Mouse (Mus musculus) frontal cortex, adult (tissue): ENCODE results near the gene Apol7b.

Experiments used
- ATAC-seq: cut with Nextera tagmentation; 2 replicates; pipeline ENCODE4 v1.9.2; 2017; ENCODE audit warnings: mild to moderate bottlenecking, moderate library complexity, mixed read lengths; ENCODE audit not compliant: low TSS enrichment

The Apol7b gene

GRCm38 (mm10) chr15:77384340-77385030 lies 62.8 kb downstream of the Apol7b start:
- no peak for ATAC-seq

DNA sequence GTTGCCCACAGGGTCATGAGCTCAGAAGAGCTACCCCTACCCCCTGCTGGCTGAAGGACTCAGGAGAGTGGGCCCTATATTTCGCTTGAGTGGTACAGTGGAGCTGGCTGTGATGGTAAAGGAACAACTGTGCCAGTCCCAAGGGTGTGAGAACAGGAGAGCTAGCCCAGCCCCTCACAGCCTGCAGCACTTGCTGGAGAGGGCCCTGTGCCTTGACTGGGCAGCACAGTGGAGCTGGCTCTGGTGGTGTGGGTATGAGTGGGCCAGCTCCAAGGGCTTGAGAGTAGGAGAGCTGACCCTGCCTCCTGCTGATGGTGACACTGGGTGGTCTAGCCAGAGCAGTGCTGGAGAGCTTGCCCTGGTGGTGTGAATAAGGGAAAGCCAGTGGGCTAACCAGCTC lies 64.4 kb downstream of the Apol7b start:
- no peak for ATAC-seq

GRCm38 (mm10) chr15:77382271-77382850 lies 64.9 kb downstream of the Apol7b start:
- no peak for ATAC-seq

GRCm38 (mm10) chr15:77381481-77381880 lies 65.8 kb downstream of the Apol7b start:
- no peak for ATAC-seq

DNA sequence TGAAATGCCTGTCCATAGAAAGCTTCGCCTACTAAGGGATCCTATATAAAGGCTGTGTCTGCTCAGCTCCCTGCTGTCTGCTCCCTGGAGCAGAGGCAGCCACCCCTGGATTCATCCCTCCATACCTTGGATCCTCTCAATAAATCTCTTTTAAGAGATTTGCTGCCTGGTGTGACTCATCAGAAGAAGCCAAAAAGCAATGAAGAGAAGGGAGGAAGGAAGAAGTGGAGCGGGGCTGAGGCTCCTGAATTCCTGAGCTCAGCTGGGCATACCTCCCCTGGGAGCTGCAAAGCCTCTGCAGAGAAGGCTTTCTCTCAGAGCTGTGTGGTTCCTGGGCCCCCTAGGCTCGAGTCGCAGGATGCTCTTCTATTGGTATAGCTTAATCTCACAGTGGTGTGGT lies 67.4 kb downstream of the Apol7b start:
- ATAC-seq = no peak; the same call in 1 of the 2 replicates

DNA sequence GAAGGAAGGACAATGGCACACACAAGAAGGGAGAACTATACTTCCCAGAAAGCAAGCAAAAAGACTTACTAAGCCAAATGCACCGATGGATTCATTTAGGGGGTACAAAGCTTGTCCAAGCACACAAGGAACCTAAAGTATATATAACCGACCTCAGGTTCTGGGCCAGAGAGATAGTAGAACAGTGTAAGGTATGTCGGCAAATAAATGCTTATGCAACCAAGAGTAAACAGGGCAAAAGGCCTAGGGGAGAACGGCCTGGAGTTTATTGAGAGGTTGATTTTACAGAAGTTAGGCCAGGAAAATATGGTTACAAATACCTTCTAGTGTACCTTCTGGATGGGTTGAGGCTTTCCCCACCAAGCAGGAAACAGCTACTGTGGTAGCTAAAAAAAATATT lies 69.9 kb downstream of the Apol7b start:
- ATAC-seq = no peak

DNA sequence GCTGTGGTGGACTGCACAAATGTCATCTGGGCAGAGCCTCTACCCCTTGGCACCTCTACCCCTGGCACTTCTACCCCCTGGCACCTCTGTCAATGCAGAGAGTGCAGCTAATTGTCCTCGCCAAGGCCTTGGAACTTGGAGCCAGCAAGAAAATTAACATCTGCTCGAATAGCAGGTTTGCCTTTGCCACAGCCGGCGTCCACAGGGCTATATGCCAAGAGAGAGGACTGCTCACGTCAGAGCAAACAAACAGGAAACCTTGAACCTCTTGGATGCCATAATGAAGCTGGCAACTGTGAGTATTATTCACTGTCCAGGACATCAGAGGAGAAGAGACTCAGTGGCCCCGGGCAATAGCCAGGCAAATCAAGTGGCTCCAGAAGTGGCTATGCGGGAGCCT lies 70.4 kb downstream of the Apol7b start:
- no peak for ATAC-seq
